Mouse (Mus musculus) CD4-positive, CD25-positive, alpha-beta regulatory T cell, adult 2 months (primary cell): Measurements from ENCODE around the gene Pla2g4b.

Experiments
- DNase-seq: peaks from one replicate; pipeline ENCODE4 v3.0.0-alpha.2; 2012; ENCODE audit warnings: low read depth, low spot score

Gene Pla2g4b

GRCm38 (mm10) chr2:120062248-120062647 lies 29.0 kb downstream of the Pla2g4b start:
- no peak for DNase-seq

GRCm38 (mm10) chr2:120064639-120065038 lies 31.4 kb downstream of the Pla2g4b start:
- no peak for DNase-seq

- DNase-seq: no peak
Observed at GRCm38 (mm10) chr2:120065243-120065642, 32.0 kb downstream of the Pla2g4b start.

- DNase-seq: no peak
Observed at GRCm38 (mm10) chr2:120066224-120066623, 33.0 kb downstream of the Pla2g4b start.

- peak; percentile 44 for DNase-seq
Observed at GRCm38 (mm10) chr2:120068555-120069465, 35.6 kb downstream of the Pla2g4b start.

- DNase-seq: no peak
Observed at GRCm38 (mm10) chr2:120069466-120069990, 36.3 kb downstream of the Pla2g4b start.

GRCm38 (mm10) chr2:120074096-120074495 lies 40.9 kb downstream of the Pla2g4b start:
- DNase-seq: no peak

- peak; percentile 65 for DNase-seq
Observed at GRCm38 (mm10) chr2:120076076-120076705, 43.0 kb downstream of the Pla2g4b start.

GRCm38 (mm10) chr2:120082416-120082815 lies 49.2 kb downstream of the Pla2g4b start:
- no peak for DNase-seq

- no peak for DNase-seq
Observed at GRCm38 (mm10) chr2:120084593-120085361, 51.6 kb downstream of the Pla2g4b start.

GRCm38 (mm10) chr2:120086038-120086437 lies 52.8 kb downstream of the Pla2g4b start:
- no peak for DNase-seq

GRCm38 (mm10) chr2:120087391-120087790 lies 54.2 kb downstream of the Pla2g4b start:
- no peak for DNase-seq

GRCm38 (mm10) chr2:120087897-120088296 lies 54.7 kb downstream of the Pla2g4b start:
- DNase-seq: no peak

GRCm38 (mm10) chr2:120090979-120091378 lies 57.8 kb downstream of the Pla2g4b start:
- no peak for DNase-seq
